Mouse (Mus musculus): Measurements from ENCODE around the gene Pln. TPM values are rescaled to one million over a fixed set of nuclear protein-coding genes. Genes with fewer than 3 reads are reported as not detected.

The Pln gene
- polyA plus RNA-seq, 1 experiment from 2014 or later: 1.7 TPM

Other genes with a start within 250 kb of the Pln start
- 5.2 and 6.3 TPM in 2 replicates for gene Cep85l, start 42.3 kb downstream of the Pln start, polyA plus RNA-seq (2015; fragmentation: Nextera tagmentation; extraction: Ambion mirVana)

All from neural tube, embryonic 13.5 days (tissue).